Mouse (Mus musculus) brain, embryonic 14.5 days (tissue): ENCODE data around the gene Prr15.

Experiments used
- CTCF ChIP-seq: fragments of 200-500 bp; IDR thresholded peaks from 2 replicates; pipeline ENCODE4 v1.5.1; 2012; ENCODE audit warnings: inconsistent platforms, mild to moderate bottlenecking, moderate library complexity, borderline replicate concordance; ENCODE audit not compliant: insufficient read depth, insufficient read length; ENCODE audit errors: extremely low read depth
- POLR2A ChIP-seq: fragments of 200-500 bp; IDR thresholded peaks from 2 replicates; pipeline ENCODE4 v1.6.1; 2012; ENCODE audit warnings: mild to moderate bottlenecking, inconsistent platforms, borderline replicate concordance; ENCODE audit not compliant: poor library complexity, insufficient read depth, insufficient read length, severe bottlenecking; ENCODE audit errors: extremely low read depth

DNA sequence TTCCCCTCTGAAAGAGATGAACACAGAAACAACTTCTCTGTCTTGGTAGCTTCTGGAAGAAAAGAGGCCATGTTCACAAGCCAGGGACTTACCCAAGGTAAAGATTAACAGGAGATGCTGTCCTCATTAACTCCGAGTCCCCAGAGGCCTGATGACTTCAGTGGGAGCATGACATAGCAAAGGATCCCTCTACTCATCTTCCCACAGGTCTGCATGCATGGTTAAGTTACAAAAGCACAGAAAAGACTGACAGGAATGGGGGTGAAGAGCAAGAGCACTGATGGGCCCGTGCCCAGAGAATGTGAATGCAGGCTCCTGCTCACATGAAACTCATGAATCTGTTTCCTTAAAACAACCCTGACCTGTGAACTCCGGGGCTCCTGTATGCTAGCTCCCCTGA, 6.4 kb upstream of the Prr15 start:
- TF ChIP-seq POLR2A, result no peak
- TF ChIP-seq CTCF, result no peak
